Mouse (Mus musculus) testis, adult 10 weeks (tissue): ENCODE results near the gene Syt12. TPM values are rescaled to one million over a fixed set of nuclear protein-coding genes. Genes with fewer than 3 reads are reported as not detected.

Experiments used
- polyA plus RNA-seq: library from polyadenylated mRNA; stranded (reverse); fragments of 350-450 nt; fragmentation: Illumina TruSeq; extraction: RNeasy Lipid Tissue Mini Kit (QIAGEN cat#74804); gene quantifications from one replicate; pipeline ENCODE4 v1.2.3, GENCODE M21; 2014; ENCODE audit warnings: low read depth, low replicate concordance

The Syt12 gene
- polyA plus RNA-seq = not detected

DNA sequence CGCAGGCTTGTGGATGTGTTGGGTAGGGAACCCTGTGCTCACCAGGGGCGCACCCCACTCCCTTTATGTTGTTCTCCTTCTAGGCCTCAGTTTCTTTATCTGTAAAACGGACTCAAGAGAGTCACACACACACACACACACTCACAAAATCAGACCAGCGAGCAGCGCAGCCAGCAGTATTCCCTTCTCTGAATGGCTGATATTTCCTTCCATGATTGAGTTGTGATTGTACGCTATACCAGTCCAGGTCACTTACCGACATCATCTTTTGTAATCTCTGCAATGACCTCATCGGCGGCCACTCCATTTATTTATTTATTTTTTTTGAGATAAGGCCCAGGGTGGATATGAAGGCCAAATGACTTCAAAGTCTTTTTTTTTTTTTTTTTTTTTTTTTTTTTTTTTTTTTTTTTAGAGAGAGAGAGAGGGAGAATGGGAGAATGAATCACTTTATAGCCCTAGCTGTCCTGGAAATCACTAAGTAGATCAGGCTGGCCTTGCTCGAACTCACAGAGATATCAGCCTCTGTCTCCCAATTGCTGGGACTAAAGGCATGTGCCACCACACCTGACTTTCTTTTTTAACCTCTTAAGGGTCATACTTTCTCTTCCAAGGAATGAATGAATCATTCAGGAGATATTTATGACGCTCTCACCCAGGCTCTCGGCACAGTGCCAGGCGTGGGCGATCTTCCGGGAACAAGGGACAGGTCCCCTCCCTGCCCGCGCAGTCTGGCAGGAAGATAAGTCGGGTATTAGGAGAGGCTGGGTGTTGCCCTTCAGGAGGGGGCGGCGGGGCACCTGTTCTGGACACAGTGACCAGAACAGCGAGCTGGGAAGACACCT, at the start of gene Syt12:
Gene Syt12, minus strand, starts transcription at position 103 of the 845 bp plus-strand sequence.

GRCm38 (mm10) chr19:4509986-4510963, 33.0 kb upstream of the Syt12 start, which contains the start of gene Pcx:
Gene Pcx (plus strand): TSS chr19:4510472.

GRCm38 (mm10) chr19:4498062-4498933, 21.1 kb upstream of the Syt12 start, which contains the start of gene 2010003K11Rik:
Gene 2010003K11Rik (minus strand): TSS chr19:4498583.

DNA sequence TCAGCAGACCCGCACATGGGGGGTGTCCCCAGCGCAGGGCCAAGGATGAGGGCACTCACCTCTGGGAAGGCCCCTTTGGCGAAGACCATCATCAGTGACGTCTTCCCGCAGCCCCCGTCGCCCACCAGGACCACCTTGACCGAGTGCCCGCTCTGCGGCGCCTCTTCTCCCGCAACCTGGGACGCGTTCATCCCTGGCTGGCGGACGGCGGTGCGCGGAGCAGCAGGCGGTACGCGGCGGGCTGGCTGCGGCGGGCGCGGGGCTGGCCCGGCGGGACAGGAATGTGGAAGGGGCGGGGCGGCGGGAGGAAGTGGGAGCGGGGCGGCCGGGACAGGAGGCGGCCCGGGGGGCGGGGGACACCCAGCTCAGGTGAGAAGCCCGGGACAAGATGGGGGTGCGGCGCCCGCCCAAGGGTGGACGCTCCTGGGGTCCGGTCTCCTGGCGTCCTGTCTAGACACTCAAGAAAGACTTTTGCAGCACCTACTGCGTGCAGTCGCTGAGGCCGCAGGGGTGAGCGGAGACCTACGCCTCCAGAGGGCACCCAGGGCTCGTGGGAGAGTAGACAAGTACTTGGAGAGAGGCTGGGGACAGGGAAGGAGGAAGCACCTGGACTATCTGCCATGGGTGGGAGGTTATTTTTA, 38.0 kb downstream of the Syt12 start, which contains the start of gene Rhod:
Gene Rhod, minus strand, starts transcription at position 272 of the 641 bp plus-strand sequence.

GRCm38 (mm10) chr19:4397798-4398629, 79.2 kb downstream of the Syt12 start, which contains the start of gene Kdm2a:
Gene Kdm2a (minus strand): TSS chr19:4398285.

Other genes with a start within 250 kb of the Syt12 start
- gene Pold4, start 245.5 kb downstream of the Syt12 start, polyA plus RNA-seq = not detected
- 0.39 TPM for gene Ssh3, start 208.3 kb downstream of the Syt12 start, polyA plus RNA-seq
- gene Ankrd13d, start 194.3 kb downstream of the Syt12 start, polyA plus RNA-seq = not detected
- gene Grk2, start 171.2 kb downstream of the Syt12 start, polyA plus RNA-seq = 3.2 TPM
- 49.2 TPM for gene Kdm2a, start 79.2 kb downstream of the Syt12 start, polyA plus RNA-seq
- gene Rhod, start 38.0 kb downstream of the Syt12 start, polyA plus RNA-seq = 0.31 TPM
- gene 2010003K11Rik, start 21.1 kb upstream of the Syt12 start, polyA plus RNA-seq = 0.18 TPM
- gene Pcx, start 33.0 kb upstream of the Syt12 start, polyA plus RNA-seq = 0.39 TPM
- gene Lrfn4, start 138.2 kb upstream of the Syt12 start, polyA plus RNA-seq = not detected
- gene Rce1, start 148.2 kb upstream of the Syt12 start, polyA plus RNA-seq = 2.3 TPM
- 1.9 TPM for gene Gm960, start 221.2 kb upstream of the Syt12 start, polyA plus RNA-seq
- 0.13 TPM for gene Sptbn2, start 233.7 kb upstream of the Syt12 start, polyA plus RNA-seq